Mouse (Mus musculus) Patski (cell line): ENCODE measurements at regions not wholly inside any gene's neighbourhood (a gene's known extent, or its start where the extent isn't known, plus 50 kb on each side); places are given as distances from the start of the nearest gene placed in this dataset.

Experiments used
- ATAC-seq: fragments of 100-300 bp; one replicate; pipeline ENCODE4 v1.8.0; 2021
- CTCF ChIA-PET: fragments of 350-600 bp; sonication (Branson Sonifier 250); formaldehyde crosslinking; loops from one replicate; lab custom pipeline; 2022; ENCODE audit warnings: inconsistent platforms; lab: Charles Lee
- POLR2A ChIA-PET: fragments of 350-600 bp; sonication (Branson Sonifier 250); formaldehyde crosslinking; loops from one replicate; lab custom pipeline; 2022; ENCODE audit warnings: antibody characterized with exemption, inconsistent platforms; lab: Charles Lee
- DNase-seq: peaks from one replicate; pipeline ENCODE4 v3.0.0-alpha.2; 2011; ENCODE audit warnings: low read depth, low spot score
- H3K27me3 ChIP-seq: fragments of 371-371 bp; one replicate; pipeline ENCODE4 v1.5.1; 2021
- CTCF ChIP-seq: fragments of 100-300 bp; IDR thresholded peaks from one replicate; pipeline ENCODE4 v1.5.1; 2021
- in situ Hi-C: fragments of 300-500 bp; cut with MboI; formaldehyde crosslinking; loops from 3 replicates; pipeline ENCODE4 v1.11.1; 2018; ENCODE audit warnings: low pct_unique_long_range_greater_than_20kb, mixed read lengths

GRCm38 (mm10) chr15:25130096-25130495, 283.5 kb downstream of the Basp1 start:
- peaks cover 3% of the 10 kb centered on the region for H3K27me3 ChIP-seq
- ATAC-seq (no peak), DNase-seq (no peak)
- POLR2A ChIA-PET, result no interaction called here
- in situ Hi-C loops, result no loop called here
- TF ChIP-seq CTCF, result no peak
- CTCF ChIA-PET, result interaction anchor here (1.2 kb wide), 1 partner anchor 277 kb away, joined by 3 read pairs; no protein-coding TSS in a partner anchor

GRCm38 (mm10) chr15:25129572-25129971, 284.0 kb downstream of the Basp1 start:
- in situ Hi-C loops, result no loop called here
- ATAC-seq (no peak), DNase-seq (no peak)
- H3K27me3 ChIP-seq, result peaks cover 3% of the 10 kb centered on the region
- ChIA-PET POLR2A (no interaction called here), CTCF (no interaction called here)
- TF ChIP-seq CTCF, result no peak

- ChIA-PET POLR2A (no interaction called here), CTCF (no interaction called here)
- H3K27me3 ChIP-seq, result peaks cover 3% of the 10 kb centered on the region
- no peak for ATAC-seq
- in situ Hi-C loops, result no loop called here
- no peak for TF ChIP-seq CTCF
- DNase-seq, result no peak
Measured at GRCm38 (mm10) chr15:25120441-25120840, 293.1 kb downstream of the Basp1 start.

GRCm38 (mm10) chr15:25117980-25118379, 295.6 kb downstream of the Basp1 start:
- no peak for ATAC-seq
- no peak for TF ChIP-seq CTCF
- POLR2A ChIA-PET, result no interaction called here
- CTCF ChIA-PET, result interaction anchor here (0.9 kb wide), 1 partner anchor 8 kb away, joined by 3 read pairs; no protein-coding TSS in a partner anchor
- DNase-seq, result no peak
- H3K27me3 ChIP-seq, result peaks cover 3% of the 10 kb centered on the region
- in situ Hi-C loops, result no loop called here

- no peak for DNase-seq
- ChIA-PET CTCF (no interaction called here), POLR2A (no interaction called here)
- H3K27me3 ChIP-seq, result peaks cover 21% of the 10 kb centered on the region
- TF ChIP-seq CTCF, result no peak
- ATAC-seq, result no peak
- in situ Hi-C loops, result no loop called here
Measured at GRCm38 (mm10) chr15:25102727-25103126, 310.8 kb downstream of the Basp1 start.

- no peak for TF ChIP-seq CTCF
- no peak for DNase-seq
- in situ Hi-C loops, result no loop called here
- H3K27me3 ChIP-seq, result peaks cover 8% of the 10 kb centered on the region
- ChIA-PET POLR2A (no interaction called here), CTCF (no interaction called here)
- no peak for ATAC-seq
Measured at GRCm38 (mm10) chr15:25093758-25094157, 319.8 kb downstream of the Basp1 start.

GRCm38 (mm10) chr15:25069701-25070100, 343.9 kb downstream of the Basp1 start:
- H3K27me3 ChIP-seq, result peaks cover 18% of the 10 kb centered on the region
- DNase-seq, result no peak
- ATAC-seq, result no peak
- in situ Hi-C loops, result no loop called here
- TF ChIP-seq CTCF, result no peak
- POLR2A ChIA-PET, result no interaction called here
- CTCF ChIA-PET, result no interaction called here

GRCm38 (mm10) chr15:25059347-25059746, 354.2 kb downstream of the Basp1 start:
- in situ Hi-C loops, result no loop called here
- POLR2A ChIA-PET, result no interaction called here
- TF ChIP-seq CTCF, result no peak
- DNase-seq (no peak), ATAC-seq (no peak)
- H3K27me3 ChIP-seq, result peaks cover 14% of the 10 kb centered on the region
- CTCF ChIA-PET, result interaction anchor here (3.1 kb wide), 1 partner anchor 11 kb away, joined by 8 read pairs; no protein-coding TSS in a partner anchor

- POLR2A ChIA-PET, result no interaction called here
- H3K27me3 ChIP-seq, result peaks cover 13% of the 10 kb centered on the region
- in situ Hi-C loops, result loop anchor here (5.0 to 25.0 kb wide), 3 partner anchors 369 to 689 kb away; no protein-coding TSS in a partner anchor
- TF ChIP-seq CTCF, result peak; percentile 71
- CTCF ChIA-PET, result interaction anchor here (0.9 to 4.0 kb wide), 4 partner anchors 10 to 377 kb away, joined by 3 to 46 read pairs (median 6); partner anchors contain the start of gene Basp1
- peak; percentile 9 for DNase-seq
- peak; percentile 62 for ATAC-seq
Measured at GRCm38 (mm10) chr15:25047875-25048274, 365.7 kb downstream of the Basp1 start.

GRCm38 (mm10) chr15:25046514-25047138, 366.9 kb downstream of the Basp1 start:
- DNase-seq (no peak), ATAC-seq (no peak)
- POLR2A ChIA-PET, result no interaction called here
- no peak for TF ChIP-seq CTCF
- in situ Hi-C loops, result loop anchor here (5.0 to 25.0 kb wide), 3 partner anchors 371 to 691 kb away; no protein-coding TSS in a partner anchor
- CTCF ChIA-PET, result interaction anchor here (4.0 kb wide), 1 partner anchor 368 kb away, joined by 46 read pairs; the partner anchor contains the start of gene Basp1
- peaks cover 13% of the 10 kb centered on the region for H3K27me3 ChIP-seq

- POLR2A ChIA-PET, result no interaction called here
- CTCF ChIA-PET, result no interaction called here
- H3K27me3 ChIP-seq, result no peaks in the 10 kb centered on the region
- no peak for DNase-seq
- in situ Hi-C loops, result loop anchor here (25.0 kb wide), 2 partner anchors 449 to 701 kb away; no protein-coding TSS in a partner anchor
- no peak for ATAC-seq
- TF ChIP-seq CTCF, result no peak
Measured at GRCm38 (mm10) chr15:25036231-25036630, 377.3 kb downstream of the Basp1 start.
